Mouse (Mus musculus): Measurements from ENCODE around the gene Mzt1.

Gene Mzt1

DNA sequence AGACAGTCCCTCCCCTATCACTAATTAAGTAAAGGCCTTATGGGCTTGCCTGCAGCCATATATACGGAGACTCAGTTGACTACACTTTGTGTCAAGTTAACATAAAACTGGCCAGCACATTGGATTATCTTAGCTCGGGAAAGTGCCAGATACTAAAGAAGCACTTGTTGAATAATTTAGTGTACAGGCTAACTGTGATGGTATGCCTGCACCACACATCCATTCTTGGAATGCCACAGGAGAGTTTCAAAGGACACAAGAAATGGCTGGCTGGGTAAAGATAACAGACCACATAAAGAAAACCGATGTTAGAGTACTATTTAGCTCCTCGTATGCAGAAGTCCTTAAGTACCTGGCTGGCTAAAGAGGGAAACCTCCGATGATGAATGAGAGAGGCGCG is 27.2 kb downstream of the Mzt1 start:
- no peak for DNase-seq (ENCODE audit: low spot score in 2 of 2)

DNA sequence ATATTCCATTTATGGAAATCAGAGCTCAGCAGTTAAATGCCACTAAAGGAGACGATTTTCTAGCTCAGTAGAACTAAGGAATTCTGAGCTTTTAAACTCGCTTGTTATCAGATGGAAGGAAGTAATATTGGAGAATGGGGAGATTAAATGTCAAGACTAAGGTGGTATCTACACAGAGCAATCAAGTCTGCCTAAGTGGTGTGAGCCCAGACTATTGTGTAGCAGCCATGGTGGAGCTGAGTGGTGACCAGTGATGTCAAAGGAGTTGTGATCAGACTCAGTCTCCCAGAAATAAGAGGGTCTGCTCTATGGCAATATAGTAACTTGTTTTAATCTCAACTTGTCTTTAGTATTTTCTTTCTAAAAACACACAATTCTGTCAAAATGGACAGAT is 35.0 kb downstream of the Mzt1 start:
- DNase-seq (ENCODE audit: low spot score in 2 of 2): no peak

DNA sequence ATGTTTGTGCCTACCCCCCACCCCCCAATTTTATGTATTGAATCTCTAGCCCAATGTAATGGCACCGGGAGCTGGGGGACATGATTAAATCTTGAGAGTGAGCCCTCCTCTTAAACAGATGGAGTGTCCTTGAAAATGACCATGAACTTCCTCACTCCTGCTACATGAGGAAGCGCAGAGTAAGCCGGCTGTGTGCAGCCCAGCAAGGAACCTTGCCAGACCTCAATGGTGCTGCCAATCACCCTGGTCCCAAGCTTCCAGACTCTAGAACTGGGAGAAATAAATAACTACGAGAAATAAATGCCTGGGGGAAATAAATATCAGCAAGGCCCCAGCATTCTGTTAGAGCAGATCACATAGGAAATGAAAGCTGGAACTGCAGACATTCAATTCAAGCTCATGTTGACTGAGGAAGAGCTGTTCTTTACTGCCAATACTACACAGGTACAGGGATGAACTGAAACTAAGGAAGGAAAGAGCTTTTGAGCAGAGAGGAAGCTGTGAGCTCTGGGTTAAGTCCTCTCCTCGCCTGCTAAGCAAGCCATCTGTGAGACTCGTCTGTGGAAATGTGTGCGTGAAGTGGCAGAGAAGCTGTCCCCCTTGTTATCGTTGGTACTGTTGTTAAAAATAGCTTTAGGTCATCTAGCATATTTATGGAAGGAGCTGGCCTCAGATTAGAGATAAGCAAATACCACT is 35.6 kb downstream of the Mzt1 start:
- DNase-seq (ENCODE audit: low spot score in 2 of 2): no peak

DNA sequence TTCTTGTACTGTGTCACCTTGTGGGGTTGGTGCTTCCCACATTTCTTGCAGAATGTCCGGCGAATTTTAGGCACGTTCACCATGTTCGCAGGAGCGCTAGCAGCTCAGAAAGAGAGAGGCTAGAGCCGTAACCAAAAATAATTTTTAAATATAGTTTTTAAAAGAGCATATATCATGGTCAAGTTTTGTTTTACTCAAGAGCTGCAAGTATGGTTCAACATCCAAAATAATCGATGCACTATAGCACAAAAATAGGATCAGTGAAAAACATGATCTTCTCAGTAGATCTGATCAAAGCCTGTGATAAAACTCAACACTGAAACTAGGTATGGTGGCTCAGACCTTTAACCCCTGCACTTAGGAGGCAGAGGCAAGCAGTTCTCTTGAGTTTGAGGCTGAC is 51.7 kb downstream of the Mzt1 start, which contains the start of gene Rpl36a-ps1:
TSS of gene Rpl36a-ps1 (minus strand) at position 101 of the 400 bp plus-strand sequence.
- DNase-seq (ENCODE audit: low spot score in 2 of 2): no peak

DNA sequence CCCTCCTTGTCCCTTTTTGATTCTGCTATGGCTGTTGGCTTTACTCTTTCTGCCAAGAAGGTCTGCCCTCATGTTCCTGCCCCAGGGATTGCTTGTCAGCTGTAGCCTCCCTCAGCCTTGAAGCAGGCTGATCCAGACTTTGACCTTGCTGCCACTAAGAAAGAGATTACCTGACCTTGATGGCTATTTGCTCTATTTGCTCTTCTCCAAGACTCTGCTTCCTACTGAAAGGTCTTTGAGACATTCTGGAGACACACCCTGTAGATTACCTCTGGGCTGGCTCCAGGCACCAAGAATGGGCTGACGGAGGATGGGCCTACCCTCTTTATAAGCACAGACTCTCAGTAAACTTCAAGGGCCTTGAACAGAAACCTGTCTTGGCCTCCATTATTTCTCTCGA is 53.5 kb downstream of the Mzt1 start:
- no peak for DNase-seq (ENCODE audit: low spot score in 2 of 2)

DNA sequence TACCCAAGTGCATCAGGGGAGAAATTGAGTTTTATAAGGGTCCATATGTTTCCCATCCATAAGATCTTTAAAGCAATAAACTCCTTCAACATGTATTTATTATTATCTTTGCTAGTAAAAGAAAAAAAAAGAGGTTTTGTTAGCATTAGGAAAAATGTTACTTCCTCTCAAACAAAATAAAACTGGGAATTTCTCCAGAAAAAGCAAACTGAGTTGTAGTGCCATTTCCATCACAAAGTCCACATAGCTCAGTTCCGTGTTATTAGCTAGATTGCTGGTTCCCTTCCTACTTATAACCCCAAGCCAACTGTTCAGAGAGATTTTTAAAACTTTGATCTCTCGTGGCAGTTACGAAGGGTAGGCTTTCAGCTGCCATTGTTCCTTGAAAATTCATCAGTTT is 55.3 kb downstream of the Mzt1 start:
- no peak for DNase-seq (ENCODE audit: low spot score in 2 of 2)

DNA sequence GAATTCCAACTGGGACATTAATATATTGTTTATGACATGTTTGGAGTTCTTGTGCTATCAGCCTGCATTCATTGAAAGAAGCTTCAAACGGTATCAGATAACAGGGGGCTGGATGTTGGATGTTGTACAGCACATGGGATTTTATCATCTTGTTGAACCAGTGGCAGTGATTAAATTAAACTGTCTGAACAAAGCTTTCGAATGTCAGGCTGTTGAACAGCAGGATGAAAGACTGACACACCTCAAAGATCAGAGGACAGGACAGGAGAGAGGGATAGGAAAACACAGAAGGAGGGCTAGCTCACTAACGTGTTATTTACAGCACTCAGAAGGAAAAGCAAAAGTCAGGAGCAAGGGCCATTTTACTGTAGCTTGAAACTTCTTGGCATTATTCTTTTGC is 56.1 kb downstream of the Mzt1 start:
- DNase-seq (ENCODE audit: low spot score in 2 of 2): no peak
